Mouse (Mus musculus) lung, postnatal 0 days (tissue): ENCODE results near the gene Ugt2b34. TPM values are rescaled to one million over a fixed set of nuclear protein-coding genes. Genes with fewer than 3 reads are reported as not detected.

Source experiments
- ATAC-seq: fragments of 200-750 bp; cut with Nextera tagmentation; 2 replicates; pipeline ENCODE4 v1.8.0; 2017; ENCODE audit warnings: moderate library complexity
- DNase-seq: peaks from one replicate; pipeline ENCODE4 v3.0.0-alpha.2; 2016; ENCODE audit warnings: low spot score
- H3K27ac ChIP-seq: fragments of 300-500 bp; sonication (generic); 2 replicates; pipeline ENCODE4 v1.5.1; 2014; ENCODE audit warnings: antibody characterized with exemption, mild to moderate bottlenecking, low read length, mixed read lengths
- H3K27me3 ChIP-seq: fragments of 300-500 bp; sonication (generic); replicated peaks from 2 replicates; pipeline ENCODE4 v1.6.1; 2014; ENCODE audit warnings: low read length, mixed read lengths; ENCODE audit not compliant: insufficient read depth
- H3K36me3 ChIP-seq: fragments of 300-500 bp; sonication (generic); 2 replicates; pipeline ENCODE4 v1.6.1; 2014; ENCODE audit warnings: low read length, mixed read lengths; ENCODE audit not compliant: insufficient read depth
- H3K4me1 ChIP-seq: fragments of 300-500 bp; sonication (generic); 2 replicates; pipeline ENCODE4 v1.6.1; 2014; ENCODE audit warnings: antibody characterized with exemption, low read depth, low read length, mixed read lengths; ENCODE audit not compliant: insufficient read depth
- H3K4me2 ChIP-seq: fragments of 300-500 bp; sonication (generic); replicated peaks from 2 replicates; pipeline ENCODE4 v1.6.1; 2014; ENCODE audit warnings: low read depth, mild to moderate bottlenecking, low read length, moderate library complexity, mixed read lengths
- H3K4me3 ChIP-seq: fragments of 300-500 bp; sonication (generic); 2 replicates; pipeline ENCODE4 v1.5.1; 2014; ENCODE audit warnings: low read depth, low read length
- H3K9ac ChIP-seq: fragments of 300-500 bp; sonication (generic); replicated peaks from 2 replicates; pipeline ENCODE4 v1.6.1; 2014; ENCODE audit warnings: low read depth, mild to moderate bottlenecking
- H3K9me3 ChIP-seq: fragments of 300-500 bp; sonication (generic); 2 replicates; pipeline ENCODE4 v1.6.1; 2016; ENCODE audit warnings: low read length, mixed read lengths
- CTCF ChIP-seq: IDR thresholded peaks from 2 replicates; pipeline ENCODE4 v1.5.1; 2016; ENCODE audit warnings: antibody characterized with exemption, mild to moderate bottlenecking
- EP300 ChIP-seq: IDR thresholded peaks from 2 replicates; pipeline ENCODE4 v1.6.1; 2016; ENCODE audit warnings: antibody characterized with exemption, mild to moderate bottlenecking, control low read depth
- WGBS: fragments of 180-500 bp; shearing (Covaris S2); extraction: QIAGEN DNeasy Blood & Tissue Kit; methylation state at CpG from one replicate; pipeline ENCODE4 v1.1.7; 2014; 5-methylcytosine and 5-hydroxymethylcytosine counted together
- polyA plus RNA-seq: library from polyadenylated mRNA; unstranded; fragments of >200 nt; fragmentation: Nextera tagmentation; extraction: Ambion mirVana; gene quantifications from 2 replicates; pipeline ENCODE4 v1.2.1, GENCODE M21; 2015

Ugt2b34 gene
- polyA plus RNA-seq = 0.08 TPM in 1 of 2 replicates, not detected in the other

GRCm38 (mm10) chr5:86906758-86907157 is at the start of gene Ugt2b34:
Ugt2b34 (minus strand) TSS chr5:86906937.
- DNase-seq (no peak), ATAC-seq (no peak)
- no peaks in the 10 kb centered on the region for H3K36me3 ChIP-seq
- TF ChIP-seq EP300 (no peak), CTCF (no peak)
- H3K4me2 ChIP-seq = no peak within 1 kb of the TSS
- no peak within 1 kb of the TSS for H3K9ac ChIP-seq
- no peak within 1 kb of the TSS for H3K27ac ChIP-seq
- H3K9me3 ChIP-seq = no peaks in the 10 kb centered on the region
- H3K27me3 ChIP-seq = no peaks in the 10 kb centered on the region
- WGBS = 44% methylated on average over 1 of the region's 1 CpGs
- H3K4me3 ChIP-seq = no peak within 1 kb of the TSS
- H3K4me1 ChIP-seq = no peaks in the 10 kb centered on the region

GRCm38 (mm10) chr5:86942111-86942510 is 35.4 kb upstream of the Ugt2b34 start:
- Histone ChIP-seq H3K36me3 (no peaks in the 10 kb centered on the region), H3K4me3 (no peak overlapping the region)
- WGBS = 84% methylated on average over 2 of the region's 2 CpGs

GRCm38 (mm10) chr5:86926426-86926825 is 19.7 kb upstream of the Ugt2b34 start, which contains the start of gene Ugt2b1:
Ugt2b1 (minus strand) TSS chr5:86926530.
- ATAC-seq = no peak
- Histone ChIP-seq H3K4me3 (no peak within 1 kb of the TSS), H3K4me1 (no peaks in the 10 kb centered on the region), H3K9me3 (no peaks in the 10 kb centered on the region), H3K36me3 (no peaks in the 10 kb centered on the region), H3K4me2 (no peak within 1 kb of the TSS), H3K27ac (no peak within 1 kb of the TSS), H3K27me3 (no peaks in the 10 kb centered on the region), H3K9ac (no peak within 1 kb of the TSS)
- TF ChIP-seq CTCF (no peak), EP300 (no peak)
- no peak for DNase-seq
- 69% methylated on average over 2 of the region's 2 CpGs for WGBS

More at GRCm38 (mm10) chr5:86942111-86942510, 35.4 kb upstream of the Ugt2b34 start:
- H3K9me3 ChIP-seq = no peaks in the 10 kb centered on the region
- no peak for TF ChIP-seq CTCF
- no peak for TF ChIP-seq EP300
- DNase-seq (no peak), ATAC-seq (no peak)
- no peak overlapping the region for H3K4me2 ChIP-seq
- H3K9ac ChIP-seq = no peak overlapping the region
- H3K27ac ChIP-seq = no peak overlapping the region
- no peaks in the 10 kb centered on the region for H3K27me3 ChIP-seq
- H3K4me1 ChIP-seq = no peaks in the 10 kb centered on the region

DNA sequence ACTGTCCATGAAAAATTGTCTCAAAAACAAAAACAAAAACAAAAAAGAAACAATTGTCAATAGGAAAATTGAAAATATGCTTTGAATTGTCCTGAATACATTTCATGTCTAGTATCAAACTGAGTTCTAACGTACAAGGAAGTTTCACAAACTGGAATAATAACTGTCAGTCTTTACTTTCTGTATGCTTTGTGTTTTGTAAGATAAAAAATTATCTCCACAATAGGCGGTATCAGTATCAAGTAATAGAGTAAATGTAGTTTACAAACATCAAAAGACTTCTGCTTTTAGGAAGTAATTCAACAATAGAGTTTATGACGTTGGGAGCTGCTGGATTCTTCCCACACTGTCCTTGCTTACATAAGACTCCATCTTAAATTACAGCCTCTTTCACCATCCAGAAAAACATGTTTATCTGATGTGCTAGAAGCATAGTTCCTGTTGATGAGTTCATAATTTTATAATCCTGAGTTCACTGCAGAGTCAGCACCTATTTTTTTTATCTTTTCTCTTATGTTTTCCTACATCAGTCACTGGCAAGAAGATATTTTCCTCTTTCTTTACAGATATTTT is 14.0 kb upstream of the Ugt2b34 start:
- no peak overlapping the region for H3K27ac ChIP-seq
- H3K4me1 ChIP-seq = no peaks in the 10 kb centered on the region
- H3K4me2 ChIP-seq = no peak overlapping the region
- TF ChIP-seq CTCF (no peak), EP300 (no peak)
- no peak for ATAC-seq
- H3K9me3 ChIP-seq = no peaks in the 10 kb centered on the region
- no peak overlapping the region for H3K9ac ChIP-seq
- H3K36me3 ChIP-seq = no peaks in the 10 kb centered on the region
- no peaks in the 10 kb centered on the region for H3K27me3 ChIP-seq
- DNase-seq = no peak
- no peak overlapping the region for H3K4me3 ChIP-seq
- WGBS = 49% methylated on average over 3 of the region's 3 CpGs

DNA sequence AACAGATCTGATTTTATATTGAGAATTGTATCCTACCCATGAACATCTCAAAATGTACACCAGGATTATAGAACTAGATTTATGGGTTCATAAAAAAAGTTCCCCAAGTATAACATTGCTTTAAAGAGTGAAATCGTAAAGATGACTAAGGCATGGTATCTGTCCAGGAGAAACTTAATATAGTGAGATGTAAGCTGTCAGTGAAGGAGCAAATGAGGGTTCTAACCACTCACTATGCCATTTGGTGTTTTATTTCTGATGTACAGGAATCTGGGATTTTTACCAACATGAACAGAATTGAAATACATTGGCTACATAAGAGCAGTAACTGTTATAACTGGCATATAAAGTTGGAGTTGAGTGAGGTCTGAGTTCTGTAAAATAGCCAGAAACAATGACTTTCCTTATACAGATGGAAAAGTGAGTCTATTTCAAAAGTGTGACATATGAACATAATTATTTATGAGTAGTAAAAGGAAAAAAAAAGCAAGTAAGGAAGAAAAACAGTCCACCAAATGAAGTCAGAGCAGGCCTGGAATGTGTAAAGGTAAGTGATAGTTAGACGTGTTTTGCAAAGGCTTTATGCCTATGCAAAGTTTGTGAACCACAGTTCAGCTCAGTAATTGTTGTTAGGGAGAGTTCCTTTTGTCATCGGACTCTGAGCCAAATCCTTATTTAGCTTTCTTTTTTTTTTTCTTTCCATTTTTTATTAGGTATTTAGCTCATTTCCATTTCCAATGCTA is 4.8 kb upstream of the Ugt2b34 start:
- H3K4me3 ChIP-seq = no peak overlapping the region
- ATAC-seq (no peak), DNase-seq (no peak)
- no peaks in the 10 kb centered on the region for H3K36me3 ChIP-seq
- no peak overlapping the region for H3K27ac ChIP-seq
- no peak overlapping the region for H3K4me2 ChIP-seq
- no peaks in the 10 kb centered on the region for H3K4me1 ChIP-seq
- WGBS = 75% methylated on average over 3 of the region's 3 CpGs
- H3K9ac ChIP-seq = no peak overlapping the region
- no peaks in the 10 kb centered on the region for H3K9me3 ChIP-seq
- TF ChIP-seq EP300 (no peak), CTCF (no peak)
- H3K27me3 ChIP-seq = no peaks in the 10 kb centered on the region

- Histone ChIP-seq H3K4me3 (no peak overlapping the region), H3K9me3 (no peaks in the 10 kb centered on the region), H3K4me2 (no peak overlapping the region), H3K4me1 (no peaks in the 10 kb centered on the region), H3K36me3 (no peaks in the 10 kb centered on the region), H3K9ac (no peak overlapping the region), H3K27ac (no peak overlapping the region), H3K27me3 (no peaks in the 10 kb centered on the region)
- no peak for TF ChIP-seq EP300
- no peak for TF ChIP-seq CTCF
- no peak for DNase-seq
- WGBS = 52% methylated on average over 1 of the region's 1 CpGs
- ATAC-seq = no peak
Observed at GRCm38 (mm10) chr5:86910770-86911169, 4.0 kb upstream of the Ugt2b34 start.
